Mouse (Mus musculus) embryonic fibroblast, embryonic 13.5 days (primary cell): ENCODE results near the gene Mta3.

Experiments
- CTCF ChIP-seq: IDR thresholded peaks from 2 replicates; pipeline ENCODE4 v1.5.1; 2011; ENCODE audit warnings: mild to moderate bottlenecking, control low read depth, low read length, moderate library complexity, borderline replicate concordance; ENCODE audit not compliant: insufficient read depth
- POLR2A ChIP-seq: IDR thresholded peaks from 2 replicates; pipeline ENCODE4 v1.6.1; 2011; ENCODE audit warnings: low read depth, mild to moderate bottlenecking, control low read depth, low read length, moderate library complexity

GRCm38 (mm10) chr17:83853831-83854230 is 147.9 kb downstream of the Mta3 start:
- TF ChIP-seq POLR2A (no peak), CTCF (no peak)
